Mouse (Mus musculus): Measurements from ENCODE around the gene Rapgef2. TPM values are rescaled to one million over a fixed set of nuclear protein-coding genes. Genes with fewer than 3 reads are reported as not detected.

Rapgef2 gene
- polyA plus RNA-seq, 1 experiment from 2014 or later = 9.2 TPM

- H3K4me1 ChIP-seq (replicated peaks) = no peaks in the 10 kb centered on the region
- H3K4me3 ChIP-seq = no peak overlapping the region
- no peak for ATAC-seq (ENCODE audit: insufficient number of reproducible peaks, low FRiP score)
- H3K9me3 ChIP-seq (replicated peaks) = no peaks in the 10 kb centered on the region
- H3K36me3 ChIP-seq = no peaks in the 10 kb centered on the region
- no peak overlapping the region for H3K9ac ChIP-seq
- H3K27ac ChIP-seq (ENCODE audit: poor library complexity, severe bottlenecking) = no peak overlapping the region
- H3K27me3 ChIP-seq (replicated peaks) = no peaks in the 10 kb centered on the region
- WGBS = 82% methylated on average over 4 of the region's 4 CpGs
- H3K4me2 ChIP-seq = no peak overlapping the region
Observed at GRCm38 (mm10) chr3:79297281-79297680, 11.0 kb upstream of the Rapgef2 start.

GRCm38 (mm10) chr3:79296586-79296985 is 10.3 kb upstream of the Rapgef2 start:
- no peaks in the 10 kb centered on the region for H3K9me3 ChIP-seq (replicated peaks)
- no peaks in the 10 kb centered on the region for H3K4me1 ChIP-seq (replicated peaks)
- 84% methylated on average over 3 of the region's 3 CpGs for WGBS
- no peaks in the 10 kb centered on the region for H3K36me3 ChIP-seq
- no peak for ATAC-seq (ENCODE audit: insufficient number of reproducible peaks, low FRiP score)
- H3K27me3 ChIP-seq (replicated peaks) = no peaks in the 10 kb centered on the region
- no peak overlapping the region for H3K4me2 ChIP-seq
- no peak overlapping the region for H3K4me3 ChIP-seq
- H3K27ac ChIP-seq (ENCODE audit: poor library complexity, severe bottlenecking) = no peak overlapping the region
- H3K9ac ChIP-seq = no peak overlapping the region

GRCm38 (mm10) chr3:79296049-79296448 is 9.7 kb upstream of the Rapgef2 start:
- H3K9me3 ChIP-seq (replicated peaks) = no peaks in the 10 kb centered on the region
- no peak overlapping the region for H3K4me2 ChIP-seq
- H3K4me3 ChIP-seq = no peak overlapping the region
- WGBS = 60% methylated on average over 5 of the region's 5 CpGs
- H3K27ac ChIP-seq (ENCODE audit: poor library complexity, severe bottlenecking) = no peak overlapping the region
- no peak overlapping the region for H3K9ac ChIP-seq
- H3K36me3 ChIP-seq = no peaks in the 10 kb centered on the region
- H3K4me1 ChIP-seq (replicated peaks) = no peaks in the 10 kb centered on the region
- no peaks in the 10 kb centered on the region for H3K27me3 ChIP-seq (replicated peaks)
- no peak for ATAC-seq (ENCODE audit: insufficient number of reproducible peaks, low FRiP score)

GRCm38 (mm10) chr3:79294701-79295100 is 8.4 kb upstream of the Rapgef2 start:
- Histone ChIP-seq H3K9ac (no peak overlapping the region), H3K27me3 (replicated peaks) (no peaks in the 10 kb centered on the region), H3K4me3 (no peak overlapping the region), H3K4me2 (no peak overlapping the region), H3K9me3 (replicated peaks) (no peaks in the 10 kb centered on the region), H3K36me3 (no peaks in the 10 kb centered on the region), H3K4me1 (replicated peaks) (no peaks in the 10 kb centered on the region), H3K27ac (ENCODE audit: poor library complexity, severe bottlenecking) (no peak overlapping the region)
- ATAC-seq (ENCODE audit: insufficient number of reproducible peaks, low FRiP score) = no peak
- WGBS = 86% methylated on average over 3 of the region's 3 CpGs

GRCm38 (mm10) chr3:79293023-79293422 is 6.7 kb upstream of the Rapgef2 start:
- ATAC-seq (ENCODE audit: insufficient number of reproducible peaks, low FRiP score) = no peak

GRCm38 (mm10) chr3:79289050-79289449 is 2.7 kb upstream of the Rapgef2 start:
- Histone ChIP-seq H3K27me3 (replicated peaks) (no peaks in the 10 kb centered on the region), H3K27ac (ENCODE audit: poor library complexity, severe bottlenecking) (no peak overlapping the region), H3K9ac (no peak overlapping the region), H3K9me3 (replicated peaks) (no peaks in the 10 kb centered on the region), H3K4me1 (replicated peaks) (peaks cover 14% of the 10 kb centered on the region), H3K36me3 (no peaks in the 10 kb centered on the region), H3K4me3 (no peak overlapping the region), H3K4me2 (no peak overlapping the region)
- no peak for ATAC-seq (ENCODE audit: insufficient number of reproducible peaks, low FRiP score)
- 71% methylated on average over 3 of the region's 3 CpGs for WGBS

More at GRCm38 (mm10) chr3:79293023-79293422, 6.7 kb upstream of the Rapgef2 start:
- H3K4me3 ChIP-seq = no peak overlapping the region
- H3K27ac ChIP-seq (ENCODE audit: poor library complexity, severe bottlenecking) = no peak overlapping the region
- H3K36me3 ChIP-seq = no peaks in the 10 kb centered on the region
- 63% methylated on average over 4 of the region's 4 CpGs for whole genome bisulfite sequencing
- no peaks in the 10 kb centered on the region for H3K4me1 ChIP-seq (replicated peaks)
- H3K27me3 ChIP-seq (replicated peaks) = no peaks in the 10 kb centered on the region
- no peaks in the 10 kb centered on the region for H3K9me3 ChIP-seq (replicated peaks)
- no peak overlapping the region for H3K9ac ChIP-seq
- H3K4me2 ChIP-seq = no peak overlapping the region

GRCm38 (mm10) chr3:79287699-79288458 is 1.6 kb upstream of the Rapgef2 start:
- H3K4me2 ChIP-seq = peak overlapping the region; percentile 75
- H3K4me1 ChIP-seq (replicated peaks) = peaks cover 23% of the 10 kb centered on the region
- H3K27ac ChIP-seq (ENCODE audit: poor library complexity, severe bottlenecking) = peak overlapping the region; percentile 2; the same call in 1 of the 2 replicates
- no peaks in the 10 kb centered on the region for H3K27me3 ChIP-seq (replicated peaks)
- H3K36me3 ChIP-seq = no peaks in the 10 kb centered on the region
- WGBS = 14% methylated on average over 17 of the region's 17 CpGs
- no peaks in the 10 kb centered on the region for H3K9me3 ChIP-seq (replicated peaks)
- H3K9ac ChIP-seq = peak overlapping the region; percentile 95
- peak overlapping the region; percentile 80 for H3K4me3 ChIP-seq
- no peak for ATAC-seq (ENCODE audit: insufficient number of reproducible peaks, low FRiP score)

GRCm38 (mm10) chr3:79287108-79287576 is 825 bp upstream of the Rapgef2 start:
- Histone ChIP-seq H3K9me3 (replicated peaks) (no peaks in the 10 kb centered on the region), H3K27me3 (replicated peaks) (no peaks in the 10 kb centered on the region), H3K4me1 (replicated peaks) (peaks cover 30% of the 10 kb centered on the region), H3K4me2 (peak overlapping the region; percentile 75), H3K4me3 (peak overlapping the region; percentile 80), H3K27ac (ENCODE audit: poor library complexity, severe bottlenecking) (peak overlapping the region; percentile 98), H3K36me3 (no peaks in the 10 kb centered on the region), H3K9ac (peak overlapping the region; percentile 95)
- ATAC-seq (ENCODE audit: insufficient number of reproducible peaks, low FRiP score) = peak; percentile 96
- WGBS = under 1% methylated on average over 57 of the region's 60 CpGs

GRCm38 (mm10) chr3:79286031-79286375 is 314 bp downstream of the Rapgef2 start:
- Histone ChIP-seq H3K9me3 (replicated peaks) (no peaks in the 10 kb centered on the region), H3K4me2 (peak overlapping the region; percentile 75), H3K4me1 (replicated peaks) (peaks cover 36% of the 10 kb centered on the region), H3K27me3 (replicated peaks) (no peaks in the 10 kb centered on the region), H3K4me3 (peak overlapping the region; percentile 80), H3K27ac (ENCODE audit: poor library complexity, severe bottlenecking) (peak overlapping the region; percentile 98), H3K9ac (peak overlapping the region; percentile 95), H3K36me3 (no peaks in the 10 kb centered on the region)
- ATAC-seq (ENCODE audit: insufficient number of reproducible peaks, low FRiP score) = no peak
- under 1% methylated on average over 10 of the region's 10 CpGs for WGBS

GRCm38 (mm10) chr3:79285097-79285675 is 1.1 kb downstream of the Rapgef2 start:
- WGBS = 58% methylated on average over 13 of the region's 13 CpGs
- no peaks in the 10 kb centered on the region for H3K36me3 ChIP-seq
- H3K9me3 ChIP-seq (replicated peaks) = no peaks in the 10 kb centered on the region
- no peak overlapping the region for H3K27ac ChIP-seq (ENCODE audit: poor library complexity, severe bottlenecking)
- no peaks in the 10 kb centered on the region for H3K27me3 ChIP-seq (replicated peaks)
- H3K4me3 ChIP-seq = peak overlapping the region; percentile 80
- ATAC-seq (ENCODE audit: insufficient number of reproducible peaks, low FRiP score) = no peak
- H3K9ac ChIP-seq = peak overlapping the region; percentile 49
- peaks cover 36% of the 10 kb centered on the region for H3K4me1 ChIP-seq (replicated peaks)
- H3K4me2 ChIP-seq = peak overlapping the region; percentile 75

GRCm38 (mm10) chr3:79283976-79284375 is 2.3 kb downstream of the Rapgef2 start:
- 72% methylated on average over 3 of the region's 3 CpGs for WGBS

More at GRCm38 (mm10) chr3:79283976-79284375, 2.3 kb downstream of the Rapgef2 start:
- H3K4me1 ChIP-seq (replicated peaks) = peaks cover 36% of the 10 kb centered on the region
- no peak overlapping the region for H3K9ac ChIP-seq
- H3K36me3 ChIP-seq = no peaks in the 10 kb centered on the region
- H3K4me2 ChIP-seq = no peak overlapping the region
- H3K27me3 ChIP-seq (replicated peaks) = no peaks in the 10 kb centered on the region
- ATAC-seq (ENCODE audit: insufficient number of reproducible peaks, low FRiP score) = no peak
- H3K4me3 ChIP-seq = no peak overlapping the region
- H3K27ac ChIP-seq (ENCODE audit: poor library complexity, severe bottlenecking) = 0 out of 2 replicates have a peak overlapping the region, but pooled peaks have one; percentile 15
- H3K9me3 ChIP-seq (replicated peaks) = no peaks in the 10 kb centered on the region

Measured in heart, embryonic 12.5 days (tissue).